Mouse (Mus musculus) neural tube, embryonic 12.5 days (tissue): ENCODE results near the gene Mthfd1. TPM values are rescaled to one million over a fixed set of nuclear protein-coding genes. Genes with fewer than 3 reads are reported as not detected.
"Not testable (repeated sequence)": the region's sequence is repeated elsewhere in the genome, so short reads cannot be mapped to it uniquely, and the experiment has no call there.

Experiments
- ATAC-seq: fragments of 200-750 bp; cut with Nextera tagmentation; 2 replicates; pipeline ENCODE4 v1.8.0; 2017; ENCODE audit warnings: low read depth, mild to moderate bottlenecking, moderate TSS enrichment, moderate library complexity; ENCODE audit not compliant: low FRiP score
- H3K27ac ChIP-seq: fragments of 300-500 bp; sonication (generic); 2 replicates; pipeline ENCODE4 v1.5.1; 2016
- H3K27me3 ChIP-seq: fragments of 300-500 bp; sonication (generic); replicated peaks from 2 replicates; pipeline ENCODE4 v1.6.1; 2016; ENCODE audit warnings: mild to moderate bottlenecking
- H3K36me3 ChIP-seq: fragments of 300-500 bp; sonication (generic); 2 replicates; pipeline ENCODE4 v1.6.1; 2016; ENCODE audit warnings: mild to moderate bottlenecking
- H3K4me1 ChIP-seq: fragments of 300-500 bp; sonication (generic); 2 replicates; pipeline ENCODE4 v1.6.1; 2016
- H3K4me2 ChIP-seq: fragments of 300-500 bp; sonication (generic); replicated peaks from 2 replicates; pipeline ENCODE4 v1.6.1; 2016; ENCODE audit warnings: mild to moderate bottlenecking
- H3K4me3 ChIP-seq: fragments of 300-500 bp; sonication (generic); 2 replicates; pipeline ENCODE4 v1.5.1; 2016
- H3K9ac ChIP-seq: fragments of 300-500 bp; sonication (generic); 2 replicates; pipeline ENCODE4 v1.6.1; 2016; ENCODE audit warnings: mild to moderate bottlenecking
- H3K9me3 ChIP-seq: fragments of 300-500 bp; sonication (generic); 2 replicates; pipeline ENCODE4 v1.6.1; 2016; ENCODE audit warnings: mild to moderate bottlenecking
- WGBS: fragments of 180-500 bp; shearing (Covaris S2); methylation state at CpG from one replicate; pipeline ENCODE4 v1.1.7; 2016; 5-methylcytosine and 5-hydroxymethylcytosine counted together
- polyA plus RNA-seq: library from polyadenylated mRNA; unstranded; fragments of >200 nt; fragmentation: Nextera tagmentation; extraction: Ambion mirVana; gene quantifications from 2 replicates; pipeline ENCODE4 v1.2.1, GENCODE M21; 2016

Mthfd1 gene
- polyA plus RNA-seq = 39.9 and 40.2 TPM in 2 replicates

GRCm38 (mm10) chr12:76254725-76255498 lies at the start of gene Mthfd1:
Mthfd1 (plus strand) TSS chr12:76255298.
- H3K4me3 ChIP-seq = peak within 1 kb of the TSS; percentile 53
- H3K4me1 ChIP-seq = peaks cover 11% of the 10 kb centered on the region; the same call in 1 of the 2 replicates
- peak within 1 kb of the TSS; percentile 67 for H3K9ac ChIP-seq
- 0 out of 2 replicates have a peak, but pooled peaks cover 4% of the 10 kb centered on the region for H3K27me3 ChIP-seq
- WGBS = 2% methylated on average over 43 of the region's 43 CpGs
- no peaks in the 10 kb centered on the region for H3K36me3 ChIP-seq
- H3K9me3 ChIP-seq = no peaks in the 10 kb centered on the region
- peak; percentile 98 for ATAC-seq
- peak within 1 kb of the TSS; percentile 93 for H3K4me2 ChIP-seq
- 0 out of 2 replicates have a peak within 1 kb of the TSS, but pooled peaks have one; percentile 26 for H3K27ac ChIP-seq

GRCm38 (mm10) chr12:76209429-76209974 lies 45.6 kb upstream of the Mthfd1 start:
- Histone ChIP-seq H3K27me3 (no peaks in the 10 kb centered on the region), H3K36me3 (no peaks in the 10 kb centered on the region), H3K4me3 (no peak overlapping the region), H3K4me1 (no peaks in the 10 kb centered on the region), H3K9me3 (no peaks in the 10 kb centered on the region), H3K9ac (no peak overlapping the region), H3K27ac (no peak overlapping the region), H3K4me2 (no peak overlapping the region)
- WGBS = 92% methylated on average over 5 of the region's 5 CpGs
- no peak for ATAC-seq

GRCm38 (mm10) chr12:76215121-76215520 lies 40.0 kb upstream of the Mthfd1 start:
- no peak overlapping the region for H3K9ac ChIP-seq
- ATAC-seq = no peak
- H3K36me3 ChIP-seq = no peaks in the 10 kb centered on the region
- no peaks in the 10 kb centered on the region for H3K9me3 ChIP-seq
- H3K4me3 ChIP-seq = no peak overlapping the region
- H3K27ac ChIP-seq = no peak overlapping the region
- no peaks in the 10 kb centered on the region for H3K27me3 ChIP-seq
- H3K4me1 ChIP-seq = no peaks in the 10 kb centered on the region
- H3K4me2 ChIP-seq = no peak overlapping the region
- 28% methylated on average over 5 of the region's 5 CpGs for WGBS

GRCm38 (mm10) chr12:76216716-76217115 lies 38.4 kb upstream of the Mthfd1 start:
- no peaks in the 10 kb centered on the region for H3K27me3 ChIP-seq
- H3K9ac ChIP-seq = no peak overlapping the region
- no peak overlapping the region for H3K27ac ChIP-seq
- ATAC-seq = no peak
- no peak overlapping the region for H3K4me2 ChIP-seq
- H3K4me3 ChIP-seq = no peak overlapping the region
- H3K4me1 ChIP-seq = no peaks in the 10 kb centered on the region
- H3K36me3 ChIP-seq = no peaks in the 10 kb centered on the region
- H3K9me3 ChIP-seq = no peaks in the 10 kb centered on the region
- 76% methylated on average over 11 of the region's 11 CpGs for WGBS

- not testable (repeated sequence) for H3K9me3 ChIP-seq, H3K4me3 ChIP-seq, H3K27ac ChIP-seq, H3K9ac ChIP-seq, H3K36me3 ChIP-seq, H3K4me1 ChIP-seq, ATAC-seq, H3K27me3 ChIP-seq, H3K4me2 ChIP-seq
- WGBS = 61% methylated on average over 3 of the region's 8 CpGs
Measured at GRCm38 (mm10) chr12:76222104-76222503, 33.0 kb upstream of the Mthfd1 start.

GRCm38 (mm10) chr12:76230644-76231043 lies 24.5 kb upstream of the Mthfd1 start:
- no peak overlapping the region for H3K4me2 ChIP-seq
- no peaks in the 10 kb centered on the region for H3K36me3 ChIP-seq
- no peaks in the 10 kb centered on the region for H3K27me3 ChIP-seq
- 82% methylated on average over 6 of the region's 6 CpGs for WGBS
- H3K4me3 ChIP-seq = no peak overlapping the region
- H3K27ac ChIP-seq = no peak overlapping the region
- no peaks in the 10 kb centered on the region for H3K9me3 ChIP-seq
- no peak for ATAC-seq
- H3K4me1 ChIP-seq = no peaks in the 10 kb centered on the region
- no peak overlapping the region for H3K9ac ChIP-seq

- Histone ChIP-seq H3K27me3 (no peaks in the 10 kb centered on the region), H3K36me3 (no peaks in the 10 kb centered on the region), H3K4me2 (no peak overlapping the region), H3K4me1 (no peaks in the 10 kb centered on the region), H3K4me3 (no peak overlapping the region), H3K9me3 (no peaks in the 10 kb centered on the region), H3K27ac (no peak overlapping the region), H3K9ac (no peak overlapping the region)
- no peak for ATAC-seq
- 92% methylated on average over 6 of the region's 6 CpGs for WGBS
Measured at GRCm38 (mm10) chr12:76235253-76235652, 19.8 kb upstream of the Mthfd1 start.

GRCm38 (mm10) chr12:76239145-76239838 lies 15.8 kb upstream of the Mthfd1 start:
- H3K4me2 ChIP-seq = no peak overlapping the region

GRCm38 (mm10) chr12:76239839-76240571 lies 15.1 kb upstream of the Mthfd1 start:
- Histone ChIP-seq H3K36me3 (no peaks in the 10 kb centered on the region), H3K4me2 (no peak overlapping the region), H3K27me3 (no peaks in the 10 kb centered on the region), H3K27ac (no peak overlapping the region), H3K9me3 (no peaks in the 10 kb centered on the region), H3K4me3 (no peak overlapping the region), H3K9ac (no peak overlapping the region), H3K4me1 (no peaks in the 10 kb centered on the region)
- 77% methylated on average over 7 of the region's 7 CpGs for WGBS
- ATAC-seq = no peak

More at GRCm38 (mm10) chr12:76239145-76239838, 15.8 kb upstream of the Mthfd1 start:
- ATAC-seq = no peak
- WGBS = 80% methylated on average over 10 of the region's 10 CpGs
- no peak overlapping the region for H3K9ac ChIP-seq
- H3K4me3 ChIP-seq = no peak overlapping the region
- H3K9me3 ChIP-seq = no peaks in the 10 kb centered on the region
- no peaks in the 10 kb centered on the region for H3K4me1 ChIP-seq
- H3K27me3 ChIP-seq = no peaks in the 10 kb centered on the region
- no peak overlapping the region for H3K27ac ChIP-seq
- no peaks in the 10 kb centered on the region for H3K36me3 ChIP-seq

- WGBS = 93% methylated on average over 3 of the region's 3 CpGs
- H3K4me2 ChIP-seq = no peak overlapping the region
- no peak for ATAC-seq
- H3K27me3 ChIP-seq = no peaks in the 10 kb centered on the region
- H3K9ac ChIP-seq = no peak overlapping the region
- no peaks in the 10 kb centered on the region for H3K4me1 ChIP-seq
- H3K4me3 ChIP-seq = no peak overlapping the region
- no peaks in the 10 kb centered on the region for H3K9me3 ChIP-seq
- no peak overlapping the region for H3K27ac ChIP-seq
- H3K36me3 ChIP-seq = no peaks in the 10 kb centered on the region
Measured at GRCm38 (mm10) chr12:76240670-76241069, 14.4 kb upstream of the Mthfd1 start.

GRCm38 (mm10) chr12:76241084-76241483 lies 14.0 kb upstream of the Mthfd1 start:
- no peaks in the 10 kb centered on the region for H3K27me3 ChIP-seq
- ATAC-seq = no peak
- H3K36me3 ChIP-seq = no peaks in the 10 kb centered on the region
- WGBS = 93% methylated on average over 3 of the region's 3 CpGs
- H3K4me2 ChIP-seq = no peak overlapping the region
- no peak overlapping the region for H3K4me3 ChIP-seq
- no peaks in the 10 kb centered on the region for H3K9me3 ChIP-seq
- H3K9ac ChIP-seq = no peak overlapping the region
- H3K4me1 ChIP-seq = no peaks in the 10 kb centered on the region
- H3K27ac ChIP-seq = no peak overlapping the region

GRCm38 (mm10) chr12:76241833-76242232 lies 13.3 kb upstream of the Mthfd1 start:
- Histone ChIP-seq H3K4me1 (no peaks in the 10 kb centered on the region), H3K27ac (no peak overlapping the region), H3K27me3 (no peaks in the 10 kb centered on the region), H3K9me3 (no peaks in the 10 kb centered on the region), H3K9ac (no peak overlapping the region), H3K36me3 (no peaks in the 10 kb centered on the region), H3K4me2 (no peak overlapping the region), H3K4me3 (no peak overlapping the region)
- WGBS = 66% methylated on average over 5 of the region's 5 CpGs
- ATAC-seq = no peak
